Mouse (Mus musculus) ES-Bruce4 (cell line): ENCODE results near the gene Erbin.

Experiments used
- CTCF ChIP-seq: IDR thresholded peaks from one replicate; pipeline ENCODE4 v1.8.1; 2011; ENCODE audit warnings: low read depth, low read length
- POLR2A ChIP-seq: IDR thresholded peaks from one replicate; pipeline ENCODE4 v1.8.1; 2011; ENCODE audit warnings: low read length; ENCODE audit not compliant: insufficient read depth

DNA sequence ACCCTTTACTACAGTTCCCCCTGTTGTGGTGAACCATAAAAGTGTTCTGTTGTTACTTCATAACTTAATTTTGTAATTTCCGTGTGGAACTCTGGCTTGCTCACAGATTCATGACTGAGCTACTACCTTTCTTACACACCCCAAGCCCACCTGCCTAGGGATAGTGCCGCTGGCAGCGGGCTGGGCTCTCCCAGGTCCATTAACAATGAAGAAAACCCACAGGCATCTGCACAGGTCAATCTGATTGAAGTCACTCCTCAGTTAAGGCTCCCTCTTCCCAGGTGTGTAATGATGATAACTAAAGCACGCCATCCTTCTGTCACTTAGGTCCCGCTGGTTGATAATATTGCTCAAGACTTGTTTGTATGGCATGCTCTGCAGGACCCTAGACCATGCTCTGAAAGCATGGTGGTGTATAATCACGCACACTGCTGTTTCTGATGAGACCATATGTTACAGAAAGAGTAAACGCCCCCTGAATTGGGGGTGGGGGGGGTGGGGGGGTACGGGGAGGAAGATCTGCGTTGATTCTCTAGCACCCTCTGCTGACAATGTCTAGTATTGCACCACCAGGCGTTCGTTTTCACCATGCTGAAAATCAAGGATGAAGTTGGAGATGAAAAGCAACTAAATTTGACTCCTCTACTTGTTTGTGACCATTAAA lies 140.3 kb downstream of the Erbin start:
- TF ChIP-seq CTCF (peak; percentile 15), POLR2A (no peak)
